Mouse (Mus musculus) embryo, embryonic 10.5 days (tissue): ENCODE data around the gene Ager.

Experiments used
- DNase-seq: peaks from one replicate; pipeline ENCODE4 v3.0.0-alpha.2; 2015; ENCODE audit warnings: low spot score

Gene Ager

DNA sequence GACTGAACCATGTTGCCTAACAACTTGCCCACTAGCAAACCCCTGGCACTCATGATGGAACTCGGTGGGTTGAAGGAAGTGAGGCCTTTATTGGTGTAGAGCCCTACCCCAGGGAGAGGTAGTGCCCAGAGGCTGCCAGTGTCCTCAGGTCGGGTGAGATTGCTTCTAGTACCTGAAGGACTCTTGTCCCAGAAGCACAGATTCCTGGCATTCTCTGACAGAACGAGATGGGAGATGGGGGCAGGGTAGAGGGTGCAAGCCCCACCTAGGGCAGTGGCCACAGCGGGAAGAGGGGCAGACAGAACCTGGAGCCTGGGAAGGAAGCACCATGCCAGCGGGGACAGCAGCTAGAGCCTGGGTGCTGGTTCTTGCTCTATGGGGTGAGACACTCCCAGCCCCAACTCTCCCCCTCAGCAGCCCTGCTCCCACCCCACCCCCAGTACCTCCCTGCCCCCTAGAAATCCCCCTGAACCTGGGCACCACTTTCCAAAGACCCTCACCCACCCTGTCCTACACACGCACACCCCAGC, at the start of gene Ager:
Gene Ager (plus strand): TSS at position 297 of the 530 bp plus-strand sequence.
- no peak for DNase-seq

DNA sequence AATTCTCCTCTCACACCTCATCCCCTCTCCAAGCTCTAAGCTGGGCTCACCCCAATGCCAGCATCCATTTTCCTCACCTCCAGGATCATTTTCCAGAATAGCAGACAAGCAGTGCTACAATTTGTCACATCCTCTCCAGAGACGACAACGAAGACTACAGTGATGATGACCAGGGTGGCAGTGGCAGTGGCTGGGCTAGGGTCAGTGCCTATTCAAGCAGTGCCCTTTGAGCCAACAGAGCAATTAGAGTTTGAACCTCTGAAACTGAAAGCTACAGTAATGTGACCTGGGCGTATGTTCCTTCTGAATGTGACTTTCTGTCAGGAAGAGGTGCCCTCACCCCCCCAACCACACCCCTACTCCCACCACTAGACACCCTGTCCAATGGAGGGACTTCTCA, 48.5 kb upstream of the Ager start:
- no peak for DNase-seq

DNA sequence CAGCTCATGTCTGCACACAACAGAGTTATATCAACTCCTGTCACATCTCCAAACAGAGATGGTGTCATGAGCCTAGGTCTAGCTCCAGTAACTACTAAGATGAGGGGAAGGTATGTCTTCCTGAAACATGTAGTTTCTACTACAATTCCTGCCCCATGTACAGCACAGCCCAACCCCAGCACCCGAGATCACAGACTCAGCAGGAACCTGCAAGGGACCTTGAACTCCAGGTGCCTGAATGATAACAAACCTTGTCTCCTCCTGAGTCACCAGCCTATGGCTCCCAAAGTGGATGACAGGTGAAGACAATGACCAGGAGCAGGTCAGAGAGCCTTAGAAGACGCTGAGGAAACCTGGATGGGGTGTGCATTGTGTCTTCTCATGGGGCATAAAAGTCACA, 47.8 kb upstream of the Ager start:
- no peak for DNase-seq

DNA sequence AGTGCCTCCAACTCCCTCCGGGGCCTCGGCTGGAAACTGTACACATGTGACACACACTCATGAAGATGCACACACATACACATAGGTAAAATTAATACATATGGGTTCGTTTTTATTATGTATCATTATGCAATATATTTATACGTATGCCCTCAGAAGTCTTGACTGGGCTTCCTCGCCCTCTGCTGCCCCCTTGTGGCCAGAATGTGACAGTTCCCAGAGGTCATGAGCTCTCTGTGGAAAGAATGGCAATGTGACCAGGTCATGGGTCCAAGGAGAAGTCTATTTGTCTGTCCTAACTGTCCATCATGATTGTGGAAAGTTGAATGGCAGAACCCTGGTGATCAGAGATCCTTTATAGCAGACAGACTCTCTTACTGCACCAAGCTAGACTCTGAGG, 42.2 kb upstream of the Ager start:
- peak; percentile 78 for DNase-seq

DNA sequence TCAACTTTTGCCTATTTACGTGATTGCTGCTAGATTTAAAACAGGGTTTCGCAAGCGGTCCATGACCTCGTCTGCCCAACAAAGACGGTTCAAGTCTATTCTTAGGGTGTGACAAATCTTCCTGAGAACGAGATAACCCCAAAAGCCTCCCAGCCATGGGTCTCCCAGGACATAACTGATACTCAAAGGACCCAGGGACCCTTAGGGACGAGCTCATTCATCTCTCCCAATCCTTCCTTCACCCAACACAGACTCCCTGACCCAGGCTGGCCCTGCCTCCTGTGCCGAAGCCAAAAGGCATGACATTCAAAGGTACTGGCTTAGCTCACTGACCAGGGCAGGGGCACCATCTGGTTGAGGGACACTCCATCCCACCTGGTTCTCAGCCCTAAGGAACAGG, 41.3 kb upstream of the Ager start:
- no peak for DNase-seq

DNA sequence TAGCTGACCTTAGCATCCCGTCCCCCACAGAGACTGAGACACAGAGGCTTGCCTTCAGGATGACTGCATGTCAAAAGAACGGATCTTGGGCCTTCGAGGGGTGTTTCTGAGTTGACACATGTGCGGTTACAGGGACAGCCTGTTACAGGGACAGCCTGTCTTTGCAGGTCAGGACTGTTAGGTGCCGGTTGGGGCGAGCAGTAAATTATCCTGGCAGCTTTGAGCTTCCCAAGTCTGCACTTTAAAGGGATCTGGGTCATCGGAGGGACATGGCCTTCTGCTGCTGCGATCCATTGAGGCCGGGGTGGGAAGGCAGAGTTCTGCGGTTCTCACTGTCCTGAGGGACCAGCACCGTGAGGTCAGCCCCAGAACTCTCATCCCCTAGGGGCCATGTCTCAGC, 40.3 kb upstream of the Ager start:
- DNase-seq = no peak

DNA sequence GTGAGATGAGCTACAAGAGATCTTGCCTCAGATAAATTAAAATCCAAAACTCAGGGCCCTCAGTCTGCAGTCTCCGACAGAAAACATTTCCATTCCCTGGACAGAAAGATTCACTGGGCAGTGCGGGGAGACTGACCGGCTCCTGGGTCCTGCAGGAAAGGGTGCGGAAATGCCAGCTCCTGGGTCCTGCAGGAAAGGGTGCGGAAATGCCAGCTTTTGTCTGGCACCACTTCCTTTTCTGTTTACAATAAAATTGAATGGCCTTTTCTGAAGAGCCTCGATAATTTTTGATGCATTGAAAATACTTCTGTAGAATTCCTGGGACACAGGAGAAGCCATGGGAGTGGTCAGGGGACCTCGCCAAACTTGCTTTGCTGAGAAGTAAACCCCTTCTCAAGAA, 38.5 kb upstream of the Ager start:
- DNase-seq = no peak

DNA sequence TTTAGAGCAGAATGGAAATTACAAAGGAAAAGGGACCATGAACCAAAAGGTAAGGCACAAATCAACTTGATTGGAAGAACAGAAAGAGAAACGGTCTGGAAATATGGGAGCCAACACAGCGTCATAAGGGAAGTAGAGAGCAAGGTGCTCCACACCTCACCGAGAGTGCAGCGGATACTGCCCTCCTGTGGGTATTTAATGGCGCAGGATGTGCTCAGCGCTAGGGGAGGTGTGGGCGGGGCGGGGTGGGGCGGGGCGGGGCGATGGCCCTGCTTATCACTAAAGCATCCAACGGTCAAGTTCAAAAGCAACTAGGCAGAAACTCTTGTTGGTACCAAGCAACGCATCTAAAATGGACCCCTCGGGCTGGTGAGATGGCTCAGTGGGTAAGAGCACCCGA, 37.8 kb upstream of the Ager start:
- no peak for DNase-seq

DNA sequence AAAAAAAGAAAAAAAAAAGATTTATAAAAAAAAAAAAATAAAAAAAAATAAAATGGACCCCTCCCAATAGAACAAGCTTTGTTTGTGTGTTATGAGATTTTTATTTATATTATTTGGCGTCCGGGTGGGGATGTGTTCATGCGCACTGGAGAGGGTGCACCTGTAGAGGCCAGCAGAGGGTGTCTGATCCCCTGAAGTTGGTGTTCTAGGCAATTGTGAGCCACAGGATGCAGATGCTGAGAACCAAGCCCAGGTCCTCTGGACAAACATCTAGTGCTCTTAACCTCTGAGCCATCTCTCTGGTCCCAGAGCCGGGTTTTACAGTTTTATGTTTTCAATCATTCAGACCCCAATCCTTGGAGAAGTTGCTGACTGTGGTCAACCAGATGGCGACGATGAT, 37.2 kb upstream of the Ager start:
- no peak for DNase-seq

DNA sequence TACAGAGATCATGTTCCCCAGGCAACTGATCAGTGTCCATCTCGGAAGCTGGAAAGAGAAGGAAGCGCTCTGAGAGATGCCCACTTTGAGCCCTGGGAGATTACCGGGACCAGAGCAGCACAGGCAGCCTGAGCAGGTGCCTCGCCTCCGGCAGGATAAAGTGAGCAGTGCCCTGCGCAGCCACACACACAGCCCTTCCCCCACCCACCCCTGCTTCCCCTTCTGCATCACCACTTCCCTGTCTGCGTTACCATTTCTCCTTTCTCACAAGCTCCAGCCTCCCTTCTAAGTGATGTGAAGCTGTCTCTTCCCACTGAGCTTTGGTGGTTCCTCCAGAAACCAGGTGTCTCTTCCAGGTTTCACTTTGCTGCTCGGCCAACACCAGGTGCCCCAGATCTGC, 36.5 kb upstream of the Ager start:
- no peak for DNase-seq

DNA sequence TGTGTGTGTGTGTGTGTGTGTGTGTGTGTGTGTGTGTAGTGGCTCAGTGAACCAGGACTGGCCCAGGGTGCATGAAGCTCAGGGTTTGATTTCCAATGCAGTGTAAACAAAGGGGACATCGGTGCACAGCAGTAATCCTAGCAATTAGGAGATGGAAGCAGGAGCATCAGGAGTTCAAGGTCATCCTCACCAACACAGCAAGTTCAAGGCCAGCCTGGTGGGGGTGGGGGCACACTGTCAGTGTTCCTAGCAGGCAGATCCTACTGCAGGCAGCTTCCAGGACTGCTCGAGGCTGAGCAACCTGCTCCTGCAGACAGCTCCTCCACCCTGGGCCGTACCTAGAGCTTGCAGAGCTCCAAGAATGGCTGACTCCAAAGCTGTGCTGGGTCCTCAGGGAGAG, 35.1 kb upstream of the Ager start:
- DNase-seq = no peak

DNA sequence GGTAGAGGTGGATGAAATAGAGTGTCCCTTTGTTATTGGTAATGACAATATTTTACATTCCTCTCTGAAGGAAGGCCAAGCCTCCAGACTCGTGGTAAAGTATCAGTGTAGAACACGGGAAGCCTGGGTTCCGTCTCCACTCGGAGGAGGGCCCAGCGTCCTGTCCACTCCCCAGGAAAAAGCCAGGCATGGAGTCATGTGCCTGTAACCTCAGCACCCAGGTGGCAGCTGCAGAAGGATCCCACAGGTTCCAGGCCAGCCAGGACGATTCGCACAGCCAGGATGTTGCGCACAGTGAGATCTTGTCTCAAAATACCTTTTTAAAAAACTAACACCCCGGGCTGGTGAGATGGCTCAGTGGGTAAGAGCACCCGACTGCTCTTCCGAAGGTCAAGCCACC, 34.3 kb upstream of the Ager start:
- no peak for DNase-seq

DNA sequence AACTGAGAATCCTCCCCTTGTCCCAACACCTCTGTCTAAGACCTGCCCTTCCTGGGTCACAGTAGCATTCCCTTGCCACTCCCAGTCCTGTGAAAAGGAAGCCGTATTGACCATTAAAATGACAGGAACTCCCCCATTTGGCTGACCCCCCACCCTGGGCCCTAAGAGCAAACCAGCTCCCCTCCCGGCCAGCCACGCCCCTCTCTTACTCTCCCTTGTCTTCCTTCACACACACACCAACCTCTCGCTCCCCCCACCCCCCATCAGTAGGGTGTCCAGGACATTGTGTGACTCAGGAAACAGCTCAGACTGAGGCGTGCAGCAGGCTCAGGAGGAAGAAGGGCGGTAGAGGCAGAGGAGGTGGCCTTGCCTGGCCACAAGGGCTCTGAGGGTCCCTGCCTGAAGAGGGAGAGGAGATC, 33.6 kb upstream of the Ager start, which contains the start of gene Notch4:
Gene Notch4 (plus strand): TSS at position 266 of the 419 bp plus-strand sequence.
- no peak for DNase-seq

DNA sequence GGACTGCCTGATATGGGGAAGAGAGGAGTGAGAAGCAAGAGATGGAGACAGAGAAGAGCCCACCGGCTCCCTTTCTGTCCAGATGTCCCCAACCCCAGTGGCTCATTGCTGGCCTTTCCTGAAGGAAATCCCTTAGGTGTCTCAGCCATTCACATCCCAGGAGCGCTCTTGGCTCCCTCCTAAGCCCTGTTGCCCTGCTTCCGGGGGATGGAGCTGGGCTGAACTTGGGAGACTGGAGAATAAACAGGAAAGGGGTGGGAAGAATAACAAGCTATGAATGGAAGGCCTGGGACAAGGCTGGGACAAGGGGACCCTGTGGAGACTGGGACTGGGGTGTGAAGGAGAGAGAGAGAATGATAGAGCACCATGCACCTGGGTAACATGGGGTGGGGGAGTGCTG, 32.9 kb upstream of the Ager start:
- DNase-seq = no peak

DNA sequence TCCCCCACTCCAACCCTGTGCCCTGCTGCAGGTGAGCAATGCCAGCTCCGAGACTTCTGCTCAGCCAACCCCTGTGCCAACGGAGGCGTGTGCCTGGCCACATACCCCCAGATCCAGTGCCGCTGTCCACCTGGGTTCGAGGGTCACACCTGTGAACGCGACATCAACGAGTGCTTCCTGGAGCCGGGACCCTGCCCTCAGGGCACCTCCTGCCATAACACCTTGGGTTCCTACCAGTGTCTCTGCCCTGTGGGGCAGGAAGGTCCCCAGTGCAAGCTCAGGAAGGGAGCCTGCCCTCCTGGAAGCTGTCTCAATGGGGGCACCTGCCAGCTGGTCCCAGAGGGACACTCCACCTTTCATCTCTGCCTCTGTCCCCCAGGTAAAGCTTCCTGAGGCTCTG, 30.4 kb upstream of the Ager start:
- no peak for DNase-seq

DNA sequence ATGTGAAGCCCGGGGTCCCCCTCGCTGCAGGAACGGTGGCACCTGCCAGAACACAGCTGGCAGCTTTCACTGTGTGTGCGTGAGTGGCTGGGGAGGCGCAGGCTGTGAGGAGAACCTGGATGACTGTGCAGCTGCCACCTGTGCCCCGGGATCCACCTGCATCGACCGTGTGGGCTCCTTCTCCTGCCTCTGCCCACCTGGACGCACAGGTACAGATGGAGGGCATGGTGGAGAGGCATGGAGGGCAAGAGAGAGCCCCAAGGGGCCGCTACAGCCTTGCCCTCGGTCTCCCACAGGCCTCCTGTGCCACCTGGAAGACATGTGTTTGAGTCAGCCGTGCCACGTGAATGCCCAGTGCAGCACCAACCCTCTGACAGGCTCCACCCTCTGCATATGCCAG, 29.2 kb upstream of the Ager start:
- no peak for DNase-seq

DNA sequence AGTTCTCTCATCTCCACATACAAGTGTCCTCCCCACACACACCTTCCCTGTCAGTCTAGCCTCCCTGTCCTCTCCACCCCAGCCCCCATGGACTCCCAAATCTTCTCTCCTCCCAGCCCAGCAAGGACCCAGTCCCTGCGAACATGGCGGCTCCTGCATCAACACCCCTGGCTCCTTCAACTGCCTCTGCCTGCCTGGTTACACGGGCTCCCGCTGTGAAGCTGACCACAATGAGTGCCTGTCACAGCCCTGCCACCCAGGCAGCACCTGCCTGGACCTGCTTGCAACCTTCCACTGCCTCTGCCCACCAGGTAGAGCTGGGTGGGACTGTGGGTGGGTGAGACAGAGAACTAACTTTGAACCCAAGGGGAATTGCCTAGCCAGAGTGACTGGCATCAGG, 27.7 kb upstream of the Ager start:
- no peak for DNase-seq

DNA sequence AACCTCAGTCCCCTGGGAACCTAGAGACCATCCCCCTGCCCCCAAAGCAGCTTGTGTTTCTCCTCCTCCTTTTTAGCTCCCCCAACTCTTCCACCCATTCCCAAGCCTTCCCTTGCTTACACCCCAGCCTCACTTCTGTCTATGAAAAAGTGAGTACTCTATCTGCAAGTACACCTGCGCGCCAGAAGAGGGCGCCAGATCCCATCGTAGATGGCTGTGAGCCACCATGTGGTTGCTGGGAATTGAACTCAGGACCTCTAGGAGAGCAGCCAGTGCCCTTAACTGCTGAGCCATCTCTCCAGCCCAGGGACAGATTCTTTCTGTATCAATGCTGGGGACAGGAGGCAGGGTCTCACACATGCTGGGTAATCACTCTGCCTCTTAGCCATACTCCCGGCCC, 25.8 kb upstream of the Ager start:
- no peak for DNase-seq

DNA sequence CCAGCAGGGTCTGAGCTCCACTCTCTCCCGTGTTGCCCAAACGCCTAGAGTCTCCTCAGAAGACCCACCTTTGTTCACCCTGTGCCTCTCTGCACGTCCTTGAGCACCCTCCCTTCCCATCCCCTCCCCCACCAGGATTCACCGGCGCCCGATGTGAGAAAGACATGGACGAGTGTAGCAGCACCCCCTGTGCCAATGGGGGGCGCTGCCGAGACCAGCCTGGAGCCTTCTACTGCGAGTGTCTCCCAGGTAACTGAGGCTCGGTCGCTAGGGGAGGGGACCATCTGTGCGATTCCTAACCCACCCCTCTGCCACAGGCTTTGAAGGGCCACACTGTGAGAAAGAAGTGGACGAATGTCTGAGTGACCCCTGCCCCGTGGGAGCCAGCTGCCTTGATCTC, 25.3 kb upstream of the Ager start:
- DNase-seq = no peak

DNA sequence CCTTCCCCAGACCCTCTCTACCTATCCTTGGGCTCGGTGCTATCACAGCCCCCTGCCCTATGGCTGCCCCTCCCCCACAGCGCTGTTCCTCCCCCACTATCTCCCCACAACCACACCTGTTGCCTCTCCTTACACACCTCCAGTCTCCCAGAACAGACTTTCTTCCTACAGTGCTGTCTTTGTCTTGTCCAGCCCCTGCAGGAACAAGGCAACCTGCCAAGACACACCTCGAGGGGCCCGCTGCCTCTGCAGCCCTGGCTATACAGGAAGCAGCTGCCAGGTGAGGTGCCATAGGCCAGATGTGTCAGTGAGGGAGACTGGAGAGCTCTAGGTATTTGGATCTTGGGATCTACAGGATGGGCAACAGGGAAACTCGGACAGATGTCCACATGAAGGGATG, 21.1 kb upstream of the Ager start:
- DNase-seq = no peak

DNA sequence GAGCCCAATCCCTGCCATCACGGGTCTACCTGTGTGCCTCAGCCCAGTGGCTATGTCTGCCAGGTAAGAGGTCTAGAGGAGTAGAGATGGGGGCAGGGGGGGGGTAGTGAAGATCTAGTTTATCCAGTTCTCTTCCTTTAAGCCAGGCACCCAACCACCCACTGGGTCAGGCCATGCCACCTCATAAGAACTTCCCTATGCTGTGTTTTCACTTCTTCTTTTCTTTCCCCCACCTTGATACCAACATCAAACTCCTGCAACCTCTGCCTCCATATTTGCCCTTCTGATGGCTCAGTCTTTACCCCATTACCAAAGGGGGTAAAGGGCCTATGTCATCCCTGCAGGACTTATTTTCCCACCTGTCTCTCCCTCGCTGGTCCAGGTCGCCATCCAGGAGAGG, 19.6 kb upstream of the Ager start:
- no peak for DNase-seq

DNA sequence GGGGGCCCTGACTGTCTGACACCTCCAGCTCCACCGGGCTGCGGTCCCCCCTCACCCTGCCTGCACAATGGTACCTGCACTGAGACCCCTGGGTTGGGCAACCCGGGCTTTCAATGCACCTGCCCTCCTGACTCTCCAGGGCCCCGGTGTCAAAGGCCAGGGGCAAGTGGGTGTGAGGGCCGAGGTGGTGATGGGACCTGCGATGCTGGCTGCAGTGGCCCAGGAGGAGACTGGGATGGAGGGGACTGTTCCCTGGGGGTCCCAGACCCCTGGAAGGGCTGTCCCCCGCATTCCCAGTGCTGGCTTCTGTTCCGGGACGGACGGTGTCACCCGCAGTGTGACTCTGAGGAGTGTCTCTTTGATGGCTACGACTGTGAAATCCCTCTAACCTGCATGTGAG, 15.1 kb upstream of the Ager start:
- DNase-seq = no peak

DNA sequence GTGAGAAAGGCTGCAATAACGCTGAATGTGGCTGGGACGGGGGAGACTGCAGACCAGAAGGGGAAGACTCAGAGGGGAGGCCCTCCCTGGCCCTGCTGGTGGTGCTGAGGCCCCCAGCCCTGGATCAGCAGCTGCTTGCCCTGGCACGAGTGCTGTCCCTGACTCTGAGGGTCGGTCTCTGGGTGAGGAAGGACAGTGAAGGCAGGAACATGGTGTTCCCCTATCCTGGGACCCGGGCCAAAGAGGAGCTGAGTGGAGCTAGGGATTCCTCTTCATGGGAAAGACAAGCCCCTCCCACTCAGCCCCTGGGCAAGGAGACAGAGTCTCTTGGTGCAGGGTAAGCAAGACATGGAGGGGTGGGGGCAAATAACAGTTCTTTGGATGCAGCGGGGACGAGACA, 14.3 kb upstream of the Ager start:
- DNase-seq = no peak

DNA sequence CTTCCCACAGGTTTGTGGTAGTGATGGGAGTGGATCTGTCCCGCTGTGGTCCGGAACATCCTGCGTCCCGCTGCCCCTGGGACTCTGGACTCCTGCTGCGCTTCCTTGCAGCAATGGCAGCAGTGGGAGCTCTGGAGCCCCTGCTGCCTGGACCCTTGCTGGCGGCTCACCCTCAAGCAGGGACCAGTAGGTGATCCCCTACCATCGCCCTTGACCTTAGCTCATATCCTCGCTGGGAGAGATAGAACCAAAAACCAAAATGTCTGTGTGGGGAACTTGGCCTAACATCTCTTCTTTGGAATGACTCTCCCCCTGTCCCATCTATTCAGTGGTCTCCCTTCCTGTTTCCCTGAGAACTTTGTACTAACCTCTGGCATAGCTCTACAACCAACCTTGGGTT, 13.8 kb upstream of the Ager start:
- no peak for DNase-seq

DNA sequence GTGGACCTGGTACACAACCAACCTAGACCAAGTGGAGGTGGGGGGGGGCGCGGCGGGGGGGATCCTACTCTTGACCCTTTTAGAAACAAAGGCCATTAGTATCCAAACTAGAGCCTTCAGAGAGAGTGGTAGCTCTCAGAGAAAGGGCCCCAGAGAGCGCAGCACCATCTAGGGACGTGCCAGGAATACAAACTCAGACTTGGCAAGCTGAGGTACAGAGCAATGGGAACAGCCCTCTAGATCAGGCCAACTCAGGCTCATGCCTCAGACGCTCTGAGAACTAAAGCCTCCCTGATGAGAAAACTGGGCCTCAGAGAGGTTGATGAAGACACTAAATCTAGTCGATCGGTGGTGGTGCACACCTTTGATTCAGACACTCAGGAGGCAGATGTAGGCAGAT, 12.5 kb upstream of the Ager start:
- no peak for DNase-seq
